Mouse (Mus musculus) kidney, adult 10 weeks (tissue): ENCODE results near the gene Pex26. TPM values are rescaled to one million over a fixed set of nuclear protein-coding genes. Genes with fewer than 3 reads are reported as not detected.

ENCODE experiments used
- polyA plus RNA-seq: library from polyadenylated mRNA; stranded (reverse); fragments of 350-450 nt; fragmentation: Illumina TruSeq; extraction: RNeasy Lipid Tissue Mini Kit (QIAGEN cat#74804); gene quantifications from one replicate; pipeline ENCODE4 v1.2.3, GENCODE M21; 2014; ENCODE audit warnings: low read depth, low replicate concordance

Pex26 gene
- 2.6 TPM for polyA plus RNA-seq

DNA sequence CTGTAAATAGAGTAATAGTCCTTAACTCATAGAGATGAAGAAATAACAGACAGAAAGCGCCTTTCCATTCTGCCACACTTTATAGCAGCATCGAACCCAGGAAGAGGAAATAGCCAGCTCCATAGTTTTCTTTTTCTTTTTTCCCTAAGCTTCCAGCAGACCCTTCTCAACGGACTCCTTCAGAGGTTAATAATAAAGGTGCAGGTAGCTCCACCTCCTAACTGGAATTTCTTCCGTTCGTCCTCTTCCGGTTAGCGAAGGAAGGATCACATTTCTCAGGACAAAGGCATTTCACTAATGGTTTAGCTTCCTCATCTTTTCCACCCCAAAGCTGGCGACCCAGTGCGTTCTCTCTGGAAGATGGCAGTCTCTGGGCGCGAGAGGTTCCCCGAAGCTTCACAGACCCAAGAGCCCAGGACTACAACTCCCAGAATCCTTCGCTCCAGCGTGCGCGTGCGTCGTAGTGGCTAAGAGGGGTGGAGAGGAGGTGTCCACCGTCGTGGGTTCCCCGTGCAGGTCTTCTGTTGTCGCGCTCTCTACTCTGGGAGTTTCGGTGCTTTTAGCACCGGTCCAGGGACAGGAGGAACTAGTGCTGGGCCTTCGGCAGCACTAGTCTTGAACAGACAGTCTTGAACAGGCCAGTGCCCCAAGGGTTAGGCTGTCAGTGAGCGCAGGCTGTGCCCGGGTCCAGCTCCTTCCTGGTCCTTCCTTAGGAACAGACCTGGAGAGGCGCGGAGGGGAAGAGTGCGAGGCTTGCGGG lies at the start of gene Pex26:
Gene Pex26, plus strand, starts transcription at position 254 of the 760 bp plus-strand sequence.

DNA sequence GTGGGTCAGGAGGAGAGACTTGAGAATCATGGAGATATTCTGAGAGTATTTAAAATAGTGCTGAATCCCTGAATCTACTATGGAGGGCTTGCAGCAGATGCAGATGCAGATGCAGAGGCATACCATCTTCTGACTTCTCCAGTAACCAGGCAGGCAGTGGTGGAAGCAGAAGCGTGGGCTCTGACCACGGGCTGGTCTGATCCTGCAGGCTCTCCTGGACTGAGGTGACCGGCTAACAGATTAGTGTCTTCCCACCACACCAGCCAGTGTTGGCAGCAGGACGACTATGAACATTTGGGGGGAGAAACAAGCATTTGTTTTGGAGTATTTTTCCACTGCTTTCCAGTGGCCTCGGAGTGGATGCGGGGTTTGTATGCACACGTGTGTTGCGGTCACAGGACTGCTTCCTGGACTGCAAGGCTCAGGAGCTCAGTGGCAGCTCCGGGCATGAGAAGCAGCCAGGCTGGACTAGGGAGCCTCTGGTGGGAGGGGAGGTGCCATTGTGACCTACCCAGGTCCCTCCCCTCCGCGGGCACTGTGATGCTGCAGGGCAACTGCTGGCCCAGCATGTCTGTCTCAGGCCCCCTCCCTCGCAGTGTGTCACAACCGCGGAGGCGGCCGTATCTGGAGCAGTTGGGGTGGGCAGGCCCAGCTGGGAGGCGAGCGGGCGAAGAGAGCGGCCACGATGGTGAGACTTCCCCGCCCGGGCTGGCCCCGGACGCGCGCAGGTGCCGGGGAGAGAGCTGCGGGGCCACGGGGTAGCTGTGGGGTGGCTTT lies 26.9 kb downstream of the Pex26 start, which contains the start of gene Tuba8:
Gene Tuba8, plus strand, starts transcription at position 548 of the 777 bp plus-strand sequence.

DNA sequence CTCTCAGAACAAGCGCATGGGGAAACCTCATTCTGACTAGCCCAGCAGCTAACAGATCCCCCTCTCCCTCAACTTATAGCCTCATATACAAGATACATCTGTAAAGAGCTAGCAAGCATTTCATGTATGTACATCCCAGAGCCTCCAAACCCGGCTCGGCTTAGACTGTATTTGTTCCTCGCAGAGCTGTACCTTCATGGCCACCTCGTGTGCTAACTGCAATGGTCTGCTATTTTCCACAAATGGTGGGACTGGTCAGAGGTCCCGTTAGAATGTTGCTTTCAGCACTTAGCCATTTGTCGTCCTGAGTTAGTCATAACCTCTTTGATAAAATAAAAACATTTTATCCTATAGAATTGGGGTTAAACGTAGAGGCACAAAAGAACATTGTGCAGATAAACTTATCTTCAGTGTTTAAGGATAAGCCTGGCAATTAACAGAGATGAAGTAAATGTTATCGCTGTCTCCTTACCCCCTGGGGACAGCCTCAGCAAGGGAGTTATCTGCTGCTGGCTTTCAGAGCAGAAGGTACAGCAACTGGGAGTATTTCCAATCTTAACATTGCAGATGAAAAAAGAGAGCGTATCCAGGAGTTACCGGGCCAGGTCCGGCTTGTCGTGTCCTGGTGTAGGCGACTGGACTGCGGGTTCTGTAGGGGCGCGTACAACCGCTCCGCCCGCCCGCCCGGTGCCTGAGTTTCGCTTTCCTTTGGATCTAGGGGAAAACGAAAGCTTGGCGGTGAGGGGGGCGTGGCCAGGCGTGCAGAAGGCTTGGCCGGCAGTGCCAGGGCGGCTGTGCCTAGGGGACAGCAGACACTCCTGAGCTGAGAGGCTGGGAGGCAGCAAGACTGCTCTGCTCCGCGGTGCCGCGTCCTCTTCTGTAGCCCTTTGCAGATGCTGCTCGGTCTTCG lies 61.9 kb downstream of the Pex26 start, which contains the start of gene Usp18:
Gene Usp18, plus strand, starts transcription at position 780 of the 910 bp plus-strand sequence.

Other genes starting within 250 kb of the Pex26 start
- 5.7 TPM for gene Mical3, start 52.7 kb upstream of the Pex26 start, polyA plus RNA-seq
- 0.24 TPM for gene Tuba8, start 27.0 kb downstream of the Pex26 start, polyA plus RNA-seq
- gene Usp18, start 62.2 kb downstream of the Pex26 start, polyA plus RNA-seq = 4.3 TPM
- 16.3 TPM for gene Slc6a13, start 116.6 kb downstream of the Pex26 start, polyA plus RNA-seq
- gene Slc6a12, start 159.4 kb downstream of the Pex26 start, polyA plus RNA-seq = 1.5 TPM